Mouse (Mus musculus) heart, embryonic 12.5 days (tissue): ENCODE measurements around the gene Gls2. TPM values are rescaled to one million over a fixed set of nuclear protein-coding genes. Genes with fewer than 3 reads are reported as not detected.
"Not testable (repeated sequence)": the region's sequence is repeated elsewhere in the genome, so short reads cannot be mapped to it uniquely, and the experiment has no call there.

Experiments
- ATAC-seq: fragments of 200-750 bp; cut with Nextera tagmentation; 2 replicates; pipeline ENCODE4 v1.8.0; 2017; ENCODE audit warnings: moderate TSS enrichment, moderate library complexity; ENCODE audit not compliant: insufficient number of reproducible peaks, low FRiP score
- H3K27ac ChIP-seq: fragments of 300-500 bp; sonication (generic); 2 replicates; pipeline ENCODE4 v1.5.1; 2016; ENCODE audit warnings: mild to moderate bottlenecking, moderate library complexity; ENCODE audit not compliant: poor library complexity, severe bottlenecking
- H3K27me3 ChIP-seq: fragments of 300-500 bp; sonication (generic); replicated peaks from 2 replicates; pipeline ENCODE4 v1.6.1; 2016; ENCODE audit warnings: mild to moderate bottlenecking, moderate library complexity
- H3K36me3 ChIP-seq: fragments of 300-500 bp; sonication (generic); 2 replicates; pipeline ENCODE4 v1.6.1; 2016; ENCODE audit warnings: mild to moderate bottlenecking, moderate library complexity
- H3K4me1 ChIP-seq: fragments of 300-500 bp; sonication (generic); replicated peaks from 2 replicates; pipeline ENCODE4 v1.6.1; 2016; ENCODE audit warnings: mild to moderate bottlenecking
- H3K4me2 ChIP-seq: fragments of 300-500 bp; sonication (generic); 2 replicates; pipeline ENCODE4 v1.6.1; 2016; ENCODE audit warnings: mild to moderate bottlenecking, moderate library complexity
- H3K4me3 ChIP-seq: fragments of 300-500 bp; sonication (generic); 2 replicates; pipeline ENCODE4 v1.5.1; 2016; ENCODE audit warnings: mild to moderate bottlenecking
- H3K9ac ChIP-seq: fragments of 300-500 bp; sonication (generic); 2 replicates; pipeline ENCODE4 v1.6.1; 2016; ENCODE audit warnings: mild to moderate bottlenecking, moderate library complexity
- H3K9me3 ChIP-seq: fragments of 300-500 bp; sonication (generic); replicated peaks from 2 replicates; pipeline ENCODE4 v1.6.1; 2016; ENCODE audit warnings: mild to moderate bottlenecking, moderate library complexity
- WGBS: fragments of 180-500 bp; shearing (Covaris S2); methylation state at CpG from one replicate; pipeline ENCODE4 v1.1.7; 2016; 5-methylcytosine and 5-hydroxymethylcytosine counted together
- polyA plus RNA-seq: library from polyadenylated mRNA; unstranded; fragments of >200 nt; fragmentation: Nextera tagmentation; extraction: Ambion mirVana; gene quantifications from 2 replicates; pipeline ENCODE4 v1.2.1, GENCODE M21; 2016

Gene Gls2
- polyA plus RNA-seq = 0.47 and 1.7 TPM in 2 replicates

GRCm38 (mm10) chr10:128194024-128194550 lies at the start of gene Gls2:
Gene Gls2, plus strand, starts transcription at chr10:128194457.
- no peak within 1 kb of the TSS for H3K27ac ChIP-seq
- H3K4me1 ChIP-seq = peaks cover 15% of the 10 kb centered on the region
- peak within 1 kb of the TSS; percentile 88 for H3K4me3 ChIP-seq
- peak; percentile 96 for ATAC-seq
- WGBS = under 1% methylated on average over 45 of the region's 46 CpGs
- H3K36me3 ChIP-seq = no peaks in the 10 kb centered on the region
- H3K4me2 ChIP-seq = peak within 1 kb of the TSS; percentile 100
- peak within 1 kb of the TSS; percentile 71 for H3K9ac ChIP-seq
- H3K9me3 ChIP-seq = no peaks in the 10 kb centered on the region
- H3K27me3 ChIP-seq = peaks cover 31% of the 10 kb centered on the region

GRCm38 (mm10) chr10:128144961-128145360 lies 49.3 kb upstream of the Gls2 start:
- H3K9ac ChIP-seq = no peak overlapping the region
- ATAC-seq = no peak
- WGBS = 74% methylated on average over 2 of the region's 2 CpGs
- no peak overlapping the region for H3K4me3 ChIP-seq
- peaks cover 80% of the 10 kb centered on the region for H3K36me3 ChIP-seq
- no peak overlapping the region for H3K27ac ChIP-seq
- H3K27me3 ChIP-seq = no peaks in the 10 kb centered on the region
- peaks cover 13% of the 10 kb centered on the region for H3K4me1 ChIP-seq
- no peaks in the 10 kb centered on the region for H3K9me3 ChIP-seq
- H3K4me2 ChIP-seq = no peak overlapping the region

- no peak overlapping the region for H3K4me3 ChIP-seq
- peak overlapping the region; percentile 53; the same call in 1 of the 2 replicates for H3K4me2 ChIP-seq
- no peaks in the 10 kb centered on the region for H3K27me3 ChIP-seq
- H3K4me1 ChIP-seq = peaks cover 34% of the 10 kb centered on the region
- no peak overlapping the region for H3K9ac ChIP-seq
- H3K27ac ChIP-seq = peak overlapping the region; percentile 90; the same call in 1 of the 2 replicates
- H3K9me3 ChIP-seq = no peaks in the 10 kb centered on the region
- peaks cover 51% of the 10 kb centered on the region for H3K36me3 ChIP-seq
- ATAC-seq = no peak
- 75% methylated on average over 5 of the region's 5 CpGs for WGBS
These were observed 45.4 kb upstream of the Gls2 start for GRCm38 (mm10) chr10:128148789-128149365.

GRCm38 (mm10) chr10:128149592-128149991 lies 44.7 kb upstream of the Gls2 start:
- H3K4me3 ChIP-seq = peak overlapping the region; percentile 18
- peaks cover 38% of the 10 kb centered on the region for H3K4me1 ChIP-seq
- peak; percentile 96 for ATAC-seq
- H3K27me3 ChIP-seq = no peaks in the 10 kb centered on the region
- peak overlapping the region; percentile 90 for H3K27ac ChIP-seq
- WGBS = 3% methylated on average over 5 of the region's 5 CpGs
- peak overlapping the region; percentile 53 for H3K4me2 ChIP-seq
- peaks cover 46% of the 10 kb centered on the region for H3K36me3 ChIP-seq
- H3K9ac ChIP-seq = no peak overlapping the region
- no peaks in the 10 kb centered on the region for H3K9me3 ChIP-seq

- Histone ChIP-seq H3K4me3 (no peak overlapping the region), H3K4me2 (peak overlapping the region; percentile 33), H3K27me3 (no peaks in the 10 kb centered on the region), H3K9ac (no peak overlapping the region), H3K4me1 (peaks cover 38% of the 10 kb centered on the region), H3K36me3 (peaks cover 33% of the 10 kb centered on the region), H3K9me3 (no peaks in the 10 kb centered on the region), H3K27ac (peak overlapping the region; percentile 90)
- 62% methylated on average over 14 of the region's 14 CpGs for WGBS
- no peak for ATAC-seq
These were observed 43.3 kb upstream of the Gls2 start for GRCm38 (mm10) chr10:128150941-128151340.

GRCm38 (mm10) chr10:128153978-128154377 lies 40.3 kb upstream of the Gls2 start:
- peaks cover 34% of the 10 kb centered on the region for H3K4me1 ChIP-seq
- ATAC-seq = no peak
- no peak overlapping the region for H3K4me3 ChIP-seq
- peaks cover 12% of the 10 kb centered on the region for H3K36me3 ChIP-seq
- no peak overlapping the region for H3K4me2 ChIP-seq
- WGBS = 64% methylated on average over 3 of the region's 3 CpGs
- no peak overlapping the region for H3K27ac ChIP-seq
- no peak overlapping the region for H3K9ac ChIP-seq
- no peaks in the 10 kb centered on the region for H3K9me3 ChIP-seq
- H3K27me3 ChIP-seq = no peaks in the 10 kb centered on the region

- Histone ChIP-seq H3K36me3 (peaks cover 23% of the 10 kb centered on the region), H3K4me1 (peaks cover 15% of the 10 kb centered on the region)
- not testable (repeated sequence) for ATAC-seq, H3K9ac ChIP-seq, H3K4me2 ChIP-seq, H3K27me3 ChIP-seq, H3K9me3 ChIP-seq, H3K27ac ChIP-seq, H3K4me3 ChIP-seq
- 82% methylated on average over 3 of the region's 3 CpGs for WGBS
These were observed 28.5 kb upstream of the Gls2 start for GRCm38 (mm10) chr10:128165726-128166125.

- Histone ChIP-seq H3K9me3 (no peaks in the 10 kb centered on the region), H3K4me3 (no peak overlapping the region), H3K36me3 (peaks cover 16% of the 10 kb centered on the region), H3K9ac (no peak overlapping the region), H3K4me1 (peaks cover 15% of the 10 kb centered on the region), H3K27me3 (no peaks in the 10 kb centered on the region), H3K4me2 (no peak overlapping the region), H3K27ac (peak overlapping the region; percentile 41; the same call in 1 of the 2 replicates)
- WGBS = 25% methylated on average over 6 of the region's 6 CpGs
- no peak for ATAC-seq
These were observed 27.2 kb upstream of the Gls2 start for GRCm38 (mm10) chr10:128167091-128167490.

GRCm38 (mm10) chr10:128171348-128171747 lies 22.9 kb upstream of the Gls2 start:
- H3K27ac ChIP-seq, H3K4me3 ChIP-seq, ATAC-seq, H3K4me2 ChIP-seq, H3K9ac ChIP-seq, H3K36me3 ChIP-seq, H3K9me3 ChIP-seq, H3K27me3 ChIP-seq: not testable (repeated sequence)
- peaks cover 35% of the 10 kb centered on the region for H3K4me1 ChIP-seq
- 92% methylated on average over 10 of the region's 10 CpGs for WGBS

GRCm38 (mm10) chr10:128175302-128175701 lies 19.0 kb upstream of the Gls2 start:
- no peak for ATAC-seq
- WGBS = 7% methylated on average over 3 of the region's 3 CpGs

GRCm38 (mm10) chr10:128175996-128176755 lies 18.1 kb upstream of the Gls2 start:
- peak overlapping the region; percentile 81 for H3K4me3 ChIP-seq
- peak overlapping the region; percentile 89 for H3K4me2 ChIP-seq
- H3K36me3 ChIP-seq = no peaks in the 10 kb centered on the region
- H3K4me1 ChIP-seq = peaks cover 34% of the 10 kb centered on the region
- peak; percentile 89 for ATAC-seq
- WGBS = under 1% methylated on average over 17 of the region's 17 CpGs
- no peaks in the 10 kb centered on the region for H3K27me3 ChIP-seq
- H3K9ac ChIP-seq = peak overlapping the region; percentile 85
- H3K27ac ChIP-seq = peak overlapping the region; percentile 95
- no peaks in the 10 kb centered on the region for H3K9me3 ChIP-seq

More at GRCm38 (mm10) chr10:128175302-128175701, 19.0 kb upstream of the Gls2 start:
- peak overlapping the region; percentile 85 for H3K9ac ChIP-seq
- no peaks in the 10 kb centered on the region for H3K9me3 ChIP-seq
- H3K36me3 ChIP-seq = no peaks in the 10 kb centered on the region
- peaks cover 34% of the 10 kb centered on the region for H3K4me1 ChIP-seq
- H3K27me3 ChIP-seq = no peaks in the 10 kb centered on the region
- peak overlapping the region; percentile 81 for H3K4me3 ChIP-seq
- H3K4me2 ChIP-seq = peak overlapping the region; percentile 89
- peak overlapping the region; percentile 95 for H3K27ac ChIP-seq
